In genomic region chr4:44990560-44990959, GRCm38 (mm10) we compare ENCODE assay signal across 21 mouse cellular contexts.
"Had no signal": no experiment of that assay in that cellular context is flagged by ENCODE, and none has a peak within 500 bp of the region (broad histone marks: within the 10 kb centered on the region; RNA-seq: fewer than 3 reads in every experiment).

No protein-coding gene starts in this region.

- H3K4me1 ChIP-seq: heart, embryonic 13.5 days; heart, embryonic 15.5 days; hindbrain, embryonic 15.5 days; limb, embryonic 13.5 days; limb, embryonic 15.5 days had no signal

- H3K27me3 ChIP-seq: heart, embryonic 13.5 days; heart, embryonic 15.5 days; hindbrain, embryonic 13.5 days; hindbrain, embryonic 15.5 days; limb, embryonic 13.5 days; limb, embryonic 15.5 days; liver, embryonic 12.5 days had no signal

- DNase-seq: gastrocnemius, postnatal 14 days; gastrocnemius, postnatal 36 days; heart, adult 11 months; heart, adult 2 months; heart, postnatal 14 days; heart, postnatal 36 days; kidney, adult 11 months; kidney, postnatal 4 days; layer of hippocampus, postnatal 36 days; left cerebral cortex, postnatal 4 days had no signal

- H3K27ac ChIP-seq: heart, adult 2 months; heart, embryonic 13.5 days; heart, embryonic 15.5 days; hindbrain, embryonic 13.5 days; hindbrain, embryonic 15.5 days; hindbrain, postnatal 0 days; layer of hippocampus, adult 2 months; limb, embryonic 13.5 days; limb, embryonic 15.5 days; liver, embryonic 12.5 days had no signal

- H3K4me3 ChIP-seq: heart, adult 2 months; heart, embryonic 13.5 days; heart, embryonic 15.5 days; hindbrain, embryonic 13.5 days; hindbrain, embryonic 15.5 days; layer of hippocampus, adult 2 months; limb, embryonic 13.5 days; limb, embryonic 15.5 days; liver, embryonic 12.5 days had no signal

- H3K9me3 ChIP-seq: heart, embryonic 13.5 days; heart, embryonic 15.5 days; hindbrain, embryonic 13.5 days; hindbrain, embryonic 15.5 days; limb, embryonic 13.5 days; limb, embryonic 15.5 days; liver, embryonic 12.5 days had no signal

- ATAC-seq: hindbrain, postnatal 0 days; intestine, embryonic 16.5 days; liver, embryonic 12.5 days had no signal

- H3K4me2 ChIP-seq: heart, embryonic 11.5 days; heart, embryonic 13.5 days; heart, embryonic 15.5 days; hindbrain, embryonic 13.5 days; hindbrain, embryonic 15.5 days; limb, embryonic 13.5 days; limb, embryonic 15.5 days; liver, embryonic 12.5 days had no signal

- H3K9ac ChIP-seq: heart, embryonic 13.5 days; heart, embryonic 15.5 days; hindbrain, embryonic 13.5 days; hindbrain, embryonic 15.5 days; limb, embryonic 13.5 days; limb, embryonic 15.5 days; liver, embryonic 12.5 days had no signal
